Mouse (Mus musculus) layer of hippocampus, postnatal 10 days (tissue): Measurements from ENCODE around the gene Asb18. TPM values are rescaled to one million over a fixed set of nuclear protein-coding genes. Genes with fewer than 3 reads are reported as not detected.

Experiments used
- DNase-seq, 2 experiments: peaks; one replicate each; pipeline ENCODE4 v3.0.0; 2021; ENCODE audit warnings: low spot score in 2 of 2
- long read RNA-seq: library from polyadenylated mRNA; stranded (forward); transcript quantifications from one replicate; pipeline ENCODE4 v2.0.0, GENCODE M21; 2023
- total RNA-seq, 2 experiments: library from RNA; stranded (reverse); gene quantifications; 2 replicates each; pipeline ENCODE4 v1.2.3; 2021

Asb18 gene
- 1 to 10 TPM; 2.3 to 2.4 TPM for total RNA-seq
- long read RNA-seq = 0 reads

DNA sequence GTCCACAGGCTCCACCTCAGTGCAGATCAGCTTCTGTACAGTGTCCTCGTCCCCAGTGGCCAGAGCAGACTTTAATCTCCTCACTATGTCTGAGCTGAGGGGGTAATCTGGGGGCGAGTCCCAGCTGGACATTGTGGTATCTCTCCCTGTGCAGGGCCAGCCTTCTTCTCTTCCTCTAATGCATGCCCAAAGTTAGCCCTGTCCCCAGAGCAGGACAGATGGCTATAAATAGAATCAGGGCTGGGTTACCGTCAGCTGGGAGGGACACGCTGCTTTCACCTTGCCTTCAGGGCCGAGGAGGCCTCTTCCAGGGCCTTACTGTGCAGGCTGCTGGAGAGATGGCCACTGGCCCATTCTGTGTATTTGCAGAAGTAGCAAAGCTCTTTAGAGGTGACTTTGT, at the start of gene Asb18:
Gene Asb18, minus strand, starts transcription at position 221 of the 400 bp plus-strand sequence.
- no peak for DNase-seq

DNA sequence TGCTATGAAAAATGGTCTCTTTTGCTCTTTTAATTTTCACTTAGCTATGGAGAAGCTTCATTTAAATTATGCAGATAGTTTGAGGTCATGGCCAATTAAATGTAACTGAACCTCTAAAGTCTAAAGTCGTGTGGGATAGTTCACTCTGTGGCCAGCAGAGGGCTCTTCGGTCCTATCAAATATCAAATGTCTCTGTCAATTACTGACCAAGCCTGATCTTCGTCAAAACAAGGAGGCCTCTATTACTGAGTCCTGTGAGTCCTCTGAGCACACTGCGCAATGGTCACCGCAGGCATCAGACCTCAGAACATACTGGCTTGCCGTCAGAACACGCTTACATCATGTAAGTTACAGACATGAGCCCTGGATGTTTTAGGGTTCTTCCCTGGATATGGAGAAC, 46.1 kb upstream of the Asb18 start:
- DNase-seq = peak; percentile 72 to 74

DNA sequence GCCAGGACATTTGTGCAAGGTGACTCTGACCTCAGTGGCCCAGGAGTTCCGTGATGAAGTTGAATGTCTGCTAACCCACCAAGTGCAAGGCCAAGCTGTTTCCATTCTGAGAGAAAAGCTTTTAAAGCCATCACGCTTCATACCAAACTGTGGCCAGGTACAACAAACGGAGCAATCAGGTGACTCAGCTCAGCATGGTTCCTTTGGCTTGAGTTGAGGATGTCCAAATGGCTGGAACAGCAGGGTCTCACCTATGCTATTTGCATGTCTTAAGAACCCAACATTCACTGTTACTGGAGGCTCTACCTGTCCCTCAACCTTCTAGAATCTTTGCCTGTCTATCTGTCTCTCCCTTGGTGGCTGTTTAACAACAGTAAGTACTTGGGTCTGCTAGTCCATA, 45.6 kb upstream of the Asb18 start:
- no peak for DNase-seq

DNA sequence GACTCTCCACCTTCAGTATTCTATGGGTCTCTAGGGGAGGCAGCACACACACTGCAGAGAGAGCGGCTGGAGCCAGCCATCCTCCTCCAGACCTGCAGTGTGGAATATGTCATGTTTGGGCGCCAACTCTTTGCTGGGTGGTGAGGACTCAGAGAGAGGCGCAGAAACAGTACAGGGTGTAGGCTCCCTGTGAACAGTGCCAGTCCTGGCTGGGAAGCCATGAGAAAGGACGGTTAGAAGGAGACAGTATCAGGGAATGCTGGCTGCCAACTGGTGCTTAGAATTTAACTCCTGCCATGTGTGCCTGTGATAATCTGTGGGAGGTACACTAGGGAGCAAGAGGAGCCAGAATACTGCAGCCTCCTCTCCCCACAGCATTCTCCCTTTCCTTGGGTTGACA, 40.5 kb upstream of the Asb18 start:
- peak; percentile 18 to 26 for DNase-seq

DNA sequence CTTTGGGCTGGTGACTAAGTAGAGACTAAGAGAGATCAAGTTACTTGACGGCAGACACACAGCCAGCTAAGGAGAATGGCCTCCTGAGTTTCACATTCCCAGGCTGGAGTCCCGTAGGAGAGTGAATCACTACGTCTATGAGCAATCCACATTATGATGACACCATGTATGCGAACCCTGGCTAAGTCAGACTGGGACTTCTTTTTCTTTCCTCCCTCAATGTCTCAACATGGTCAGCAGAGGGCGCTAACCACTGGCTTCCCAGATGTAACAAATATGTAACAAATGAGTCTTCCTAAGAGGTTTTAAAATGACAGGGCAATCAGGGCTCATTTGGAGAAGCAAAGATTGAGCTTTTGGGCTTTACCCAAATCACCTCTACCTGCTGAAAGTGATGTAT, 36.9 kb upstream of the Asb18 start:
- peak; percentile 54 to 65 for DNase-seq

DNA sequence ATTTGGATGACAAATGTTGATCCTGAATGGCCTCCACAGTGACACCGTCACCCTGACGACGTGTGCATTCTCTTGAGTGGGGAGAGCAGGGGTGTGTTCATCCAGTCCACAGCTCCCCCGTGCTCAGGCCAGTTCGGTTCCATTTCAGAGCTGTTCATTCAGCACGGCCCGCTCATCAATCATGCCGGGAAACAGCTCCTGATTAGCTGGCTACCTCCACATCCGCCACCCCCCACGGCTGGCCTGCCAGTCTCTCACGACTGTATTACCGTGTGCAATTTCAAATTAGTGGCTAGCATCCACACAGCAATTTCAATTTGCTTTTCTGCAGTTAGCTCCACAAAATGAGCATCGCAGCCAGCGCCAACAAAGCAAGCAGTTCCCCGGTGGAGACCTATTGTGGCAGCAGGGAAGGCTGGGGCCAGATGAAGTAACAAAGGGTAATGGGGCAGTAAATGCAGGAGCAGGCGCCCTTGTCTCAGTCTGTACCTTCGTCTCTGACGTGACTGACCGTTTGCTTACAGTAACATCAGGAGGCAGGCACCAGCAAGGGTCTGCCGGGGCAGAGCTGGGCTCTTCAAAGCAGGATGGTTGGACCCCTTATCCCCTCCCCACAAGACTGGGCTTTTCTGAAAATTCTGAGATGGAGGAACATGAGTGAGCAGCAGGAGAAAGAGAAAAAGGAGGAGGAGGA, 35.7 kb upstream of the Asb18 start:
- DNase-seq = peak; percentile 15 to 38

DNA sequence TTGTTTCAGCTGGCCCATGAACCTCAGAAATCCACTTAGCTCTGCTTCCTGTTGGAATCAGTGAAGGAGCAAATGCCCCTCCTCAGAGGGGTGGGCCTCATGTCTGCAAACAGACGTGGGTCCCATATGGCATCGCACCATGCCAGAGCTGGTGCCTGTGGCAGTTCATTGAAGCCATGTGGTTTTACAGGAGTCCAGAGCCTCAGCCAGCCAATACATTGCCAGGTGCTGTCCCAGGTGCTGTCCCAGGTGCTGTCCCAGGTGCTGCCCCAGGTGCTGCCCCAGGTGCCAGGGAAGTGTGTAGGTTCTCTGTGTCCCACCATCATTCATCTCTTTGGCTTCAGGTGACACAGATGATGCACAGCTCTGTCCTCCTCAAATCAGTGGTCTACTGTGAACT, 13.8 kb upstream of the Asb18 start:
- DNase-seq = peak; percentile 32 to 35

DNA sequence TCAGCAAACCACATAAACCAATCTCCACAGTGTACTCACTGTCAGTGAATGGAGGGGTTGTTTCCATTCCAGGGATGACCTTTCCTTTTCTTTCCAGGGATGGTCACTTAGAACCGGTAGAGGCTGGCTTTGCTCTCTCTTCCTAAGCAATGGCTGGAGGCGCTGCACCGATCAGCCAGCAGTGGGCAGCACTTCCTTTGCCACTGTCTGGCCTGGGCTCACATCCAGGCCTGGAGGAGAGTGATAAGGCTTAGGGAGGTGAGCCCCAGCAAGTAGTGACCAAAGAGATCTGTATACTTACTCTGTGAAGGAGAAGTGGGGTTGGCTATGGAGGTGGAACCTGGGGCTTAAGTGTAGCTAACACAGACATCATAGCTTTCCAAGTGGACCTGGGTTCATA, 12.5 kb upstream of the Asb18 start:
- DNase-seq = peak in 1 of 2 experiments; percentile 29

DNA sequence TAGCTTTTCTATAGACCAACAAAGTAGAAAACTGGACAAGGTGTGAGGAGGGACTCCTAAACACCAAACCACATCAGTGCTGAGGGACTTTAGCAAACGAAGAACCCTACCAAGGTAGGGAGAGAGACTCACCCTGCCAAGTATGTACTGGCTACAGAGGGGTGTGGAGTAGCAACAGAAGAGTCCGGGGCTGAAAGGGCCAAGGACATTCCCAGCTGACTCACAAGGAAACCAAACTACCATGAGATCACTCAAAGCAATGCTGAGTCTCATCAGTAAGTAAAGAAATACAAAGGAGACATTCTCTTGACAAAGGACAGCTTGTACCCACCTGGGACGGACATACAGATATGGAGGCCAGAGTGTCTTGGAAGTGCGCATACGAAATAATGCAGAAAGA, 5.9 kb upstream of the Asb18 start:
- DNase-seq = no peak

DNA sequence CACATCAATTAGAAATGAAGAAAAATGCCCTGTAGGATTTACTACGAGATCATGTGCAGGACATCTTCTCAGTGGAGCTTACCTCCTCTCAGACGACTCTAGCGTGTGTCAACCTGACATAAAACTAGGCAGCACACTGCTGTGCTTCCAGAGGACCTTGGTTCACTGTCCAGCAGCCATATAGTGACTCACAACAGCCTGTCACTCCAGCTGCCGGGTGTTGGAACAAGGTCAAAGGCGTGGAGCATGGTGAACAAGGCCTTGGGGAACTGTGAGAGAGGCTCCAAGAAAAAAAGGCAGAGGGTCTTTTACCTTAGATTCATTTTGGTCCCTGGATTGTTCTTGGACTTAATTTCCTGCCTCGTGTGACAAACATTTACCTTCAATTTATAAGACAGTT, 3.6 kb upstream of the Asb18 start:
- DNase-seq = no peak

DNA sequence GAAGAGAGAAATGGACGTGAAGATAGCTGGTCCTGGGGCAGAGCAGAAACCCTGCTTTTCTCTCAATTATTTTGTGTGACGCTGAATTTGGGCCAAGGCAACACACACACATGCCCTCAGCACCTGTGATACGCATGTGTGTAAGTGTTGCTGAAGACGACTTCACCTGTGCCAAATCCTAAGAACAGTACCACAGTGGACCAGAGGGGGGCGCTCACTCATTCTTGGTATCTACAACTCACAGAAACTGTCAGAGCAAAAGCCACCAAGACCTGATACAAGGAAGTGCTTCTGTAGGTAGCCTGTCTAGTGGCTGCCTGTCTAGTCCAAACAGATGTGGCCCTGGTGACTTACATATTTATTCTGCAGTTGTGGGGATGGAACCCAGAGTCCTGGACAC, 1.2 kb downstream of the Asb18 start:
- DNase-seq = no peak

DNA sequence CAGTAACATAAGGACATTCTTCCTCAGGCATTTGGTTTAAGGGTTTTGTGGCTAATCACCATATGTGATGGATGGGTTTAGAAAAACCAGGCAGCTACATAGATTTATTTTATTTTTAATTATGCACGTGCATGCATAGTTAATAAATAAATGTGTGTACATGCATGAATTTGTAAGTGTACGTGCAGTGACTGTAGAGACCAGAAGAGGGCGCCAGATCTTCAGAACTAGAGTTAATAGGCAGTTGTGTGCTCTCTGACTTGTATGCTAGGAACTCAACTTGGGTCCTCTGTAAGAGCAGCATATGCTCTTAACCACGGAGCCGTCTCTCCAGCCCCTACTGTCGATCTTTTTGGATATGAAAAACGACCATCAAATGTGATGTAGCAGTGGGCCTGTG, 1.6 kb downstream of the Asb18 start:
- no peak for DNase-seq

DNA sequence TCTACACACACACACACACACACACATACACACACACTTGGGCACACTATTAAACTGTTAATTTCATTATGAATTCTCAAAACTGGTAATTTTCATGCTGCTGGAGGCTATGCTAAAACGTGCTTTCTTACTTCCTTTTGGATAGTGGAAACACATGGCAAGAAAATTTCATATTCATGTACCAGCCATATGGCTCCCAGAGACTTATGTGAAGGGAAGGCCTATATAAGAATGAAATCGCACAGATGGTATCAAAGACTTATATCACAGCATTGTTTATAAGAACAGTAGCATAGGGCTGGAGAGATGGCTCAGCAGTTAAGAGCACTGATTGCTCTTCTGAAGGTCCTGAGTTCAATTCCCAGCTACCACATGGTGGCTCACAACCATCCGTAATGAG, 2.3 kb downstream of the Asb18 start:
- DNase-seq = no peak

DNA sequence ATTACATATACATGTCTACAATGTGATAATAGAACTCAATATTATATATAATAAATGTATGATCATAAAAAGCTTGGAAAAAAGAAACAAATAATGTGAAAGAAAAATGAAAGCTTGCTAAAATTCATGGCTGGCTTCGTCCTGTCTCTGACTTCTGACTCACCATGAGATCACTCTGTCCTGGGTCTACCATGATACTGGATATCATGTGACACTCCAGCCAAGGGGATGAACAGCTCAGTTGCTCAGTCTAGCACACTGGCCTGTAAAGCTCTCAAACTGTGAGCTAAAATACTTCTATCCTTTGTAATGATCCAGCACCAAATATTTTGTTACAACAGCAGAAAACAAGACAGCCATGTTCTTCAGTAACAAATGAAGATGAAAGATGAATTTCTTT, 4.4 kb downstream of the Asb18 start:
- no peak for DNase-seq

DNA sequence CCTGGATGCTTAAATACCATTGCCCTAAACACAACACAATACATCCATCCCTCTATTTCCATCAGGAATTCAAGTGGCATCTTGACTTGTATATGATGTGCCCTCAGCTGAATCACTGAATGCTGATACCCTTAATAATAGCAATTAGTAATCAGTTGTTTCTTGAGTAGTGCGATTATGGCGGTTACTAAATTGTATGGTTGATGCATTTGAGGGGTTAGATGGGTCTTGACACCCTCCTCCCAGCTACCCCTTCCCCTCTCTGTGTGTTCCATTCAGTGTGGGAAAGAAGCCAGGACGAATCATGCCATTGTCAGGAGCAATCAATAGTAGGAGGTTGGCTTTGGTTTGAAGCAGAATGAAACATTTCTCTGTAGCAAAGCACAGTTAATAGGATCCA, 5.3 kb downstream of the Asb18 start:
- no peak for DNase-seq

DNA sequence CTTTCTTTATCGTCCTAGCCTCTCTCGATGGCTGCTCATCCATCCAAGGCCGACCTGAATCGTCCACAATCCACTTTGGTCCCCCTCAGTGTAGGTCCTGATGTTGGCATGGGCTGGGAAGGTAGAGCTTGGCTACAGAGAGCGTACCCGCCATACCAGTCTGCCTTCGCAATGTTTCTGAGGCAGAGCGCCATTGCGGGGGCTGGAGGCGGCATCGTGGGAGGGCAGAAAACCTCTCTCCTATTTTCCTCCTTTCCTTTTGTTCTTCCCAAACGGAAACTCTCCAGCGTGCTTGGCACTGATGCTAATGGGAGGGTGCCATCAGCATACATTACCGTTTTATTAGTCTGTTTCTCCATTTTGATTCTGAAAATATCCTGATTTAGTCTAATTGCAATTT, 7.8 kb downstream of the Asb18 start:
- peak; percentile 53 to 59 for DNase-seq

DNA sequence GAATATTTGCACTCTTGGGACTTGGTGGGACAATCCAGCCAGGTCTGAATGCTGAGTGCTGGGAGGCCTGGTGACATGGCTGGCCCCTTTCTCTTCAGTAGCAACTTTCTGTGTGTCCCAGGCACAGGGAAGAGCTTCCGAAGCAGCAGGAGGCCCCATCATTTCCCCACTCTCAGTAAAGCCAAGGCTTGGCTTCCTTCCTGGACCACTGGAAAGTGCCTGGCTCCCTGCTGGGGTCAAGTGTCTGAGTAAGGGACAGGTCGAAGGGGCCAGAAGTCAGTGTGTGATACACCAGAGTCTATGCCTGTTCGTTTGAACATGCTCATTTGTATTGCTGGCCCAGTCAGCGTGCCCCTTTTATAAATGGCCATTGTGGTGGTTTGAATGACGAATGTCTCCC, 13.5 kb downstream of the Asb18 start:
- no peak for DNase-seq

DNA sequence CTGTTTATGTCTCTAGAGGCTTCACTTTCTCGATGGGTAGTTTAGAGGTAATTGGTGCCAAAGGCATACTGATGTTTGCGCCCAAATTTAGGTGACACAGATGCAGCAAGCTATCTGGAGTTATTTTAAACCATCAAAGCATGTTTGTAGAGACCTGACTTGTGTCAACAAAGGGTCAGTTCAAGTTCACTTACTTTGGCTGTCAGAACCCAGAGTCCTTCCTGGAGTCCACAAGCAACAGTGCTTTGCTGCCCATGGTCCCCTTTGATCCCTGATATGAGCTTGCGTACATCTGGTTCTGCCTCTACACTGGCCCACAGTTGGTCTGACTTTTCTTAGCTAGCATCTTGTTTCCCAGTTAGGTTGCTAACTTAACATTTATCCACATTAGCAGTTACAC, 14.6 kb downstream of the Asb18 start:
- DNase-seq = no peak

DNA sequence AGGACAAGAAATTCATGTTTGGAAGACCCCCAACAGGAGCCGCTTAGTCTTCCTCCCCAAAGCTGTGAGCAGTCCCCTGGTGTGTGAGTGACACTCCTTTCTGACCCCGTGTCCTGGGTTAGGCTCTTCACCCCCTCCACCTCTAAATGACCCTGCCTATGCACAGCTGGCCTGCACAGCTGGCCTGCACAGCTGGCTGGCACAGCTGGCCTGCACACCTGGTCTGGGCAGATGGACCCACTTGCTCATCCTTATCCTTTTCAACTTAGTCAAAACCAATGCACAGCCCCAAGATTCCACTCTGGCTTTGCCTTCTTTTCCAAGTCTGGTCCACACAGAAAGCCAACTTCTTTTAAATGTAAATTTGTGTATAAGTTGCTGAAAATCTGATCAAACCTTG, 15.8 kb downstream of the Asb18 start:
- no peak for DNase-seq

DNA sequence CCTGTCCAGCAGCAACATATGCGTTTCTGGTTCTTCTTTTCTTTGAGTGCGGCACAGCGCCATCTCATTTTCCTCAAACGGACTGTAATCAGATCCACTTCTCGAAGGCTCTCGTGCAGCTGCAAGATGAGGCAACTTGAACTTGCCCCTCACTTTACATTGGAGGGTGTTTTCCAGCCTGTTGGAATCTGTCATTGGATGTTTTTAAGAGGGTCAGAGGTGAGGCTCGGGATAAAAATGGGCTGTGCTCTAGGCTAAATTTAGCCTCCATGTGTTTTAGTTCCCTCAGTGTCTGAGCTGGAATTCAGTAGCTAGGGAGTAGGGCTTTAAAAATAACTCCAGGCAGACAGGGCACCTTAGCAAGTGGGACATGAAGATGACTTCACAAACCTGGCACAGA, 16.4 kb downstream of the Asb18 start:
- no peak for DNase-seq

DNA sequence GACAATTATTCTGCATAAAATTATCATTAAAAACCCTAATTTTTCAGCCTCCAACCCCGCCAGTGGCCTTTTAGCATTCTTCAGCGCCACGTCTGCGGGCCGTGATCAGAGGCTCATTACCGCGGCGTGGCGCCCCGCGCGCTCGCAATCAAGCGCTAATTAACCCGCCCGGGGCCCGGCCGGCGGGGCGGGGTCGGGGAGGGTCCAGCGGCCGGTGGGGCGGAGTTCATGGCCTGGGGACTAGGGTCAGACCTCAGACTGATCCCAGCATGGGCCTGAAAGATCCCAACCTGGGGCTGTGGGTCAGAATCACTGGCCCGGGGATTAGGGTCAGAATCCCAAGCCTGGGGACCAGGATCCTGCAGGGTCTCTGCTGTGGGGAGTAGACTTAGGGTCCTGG, 22.2 kb downstream of the Asb18 start:
- no peak for DNase-seq

DNA sequence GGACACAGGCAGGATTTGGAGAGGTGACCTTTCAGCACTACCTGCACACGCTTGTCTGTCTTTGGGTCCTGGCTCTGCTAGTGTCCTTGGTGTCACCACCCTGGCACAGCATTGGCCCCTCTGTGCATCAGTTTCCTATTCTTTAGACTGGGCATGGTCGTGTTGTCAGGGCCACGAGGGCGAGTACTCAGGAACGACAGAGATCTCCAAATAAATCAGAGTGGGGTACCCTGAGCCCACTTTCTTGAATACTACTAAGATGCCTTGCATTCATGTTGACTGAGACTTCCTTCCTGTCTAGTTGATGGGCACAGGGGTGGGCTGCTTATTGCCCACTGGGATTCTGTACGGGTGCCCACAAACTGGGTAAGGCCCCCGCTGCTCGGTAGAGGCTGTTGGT, 37.2 kb downstream of the Asb18 start:
- DNase-seq = no peak

DNA sequence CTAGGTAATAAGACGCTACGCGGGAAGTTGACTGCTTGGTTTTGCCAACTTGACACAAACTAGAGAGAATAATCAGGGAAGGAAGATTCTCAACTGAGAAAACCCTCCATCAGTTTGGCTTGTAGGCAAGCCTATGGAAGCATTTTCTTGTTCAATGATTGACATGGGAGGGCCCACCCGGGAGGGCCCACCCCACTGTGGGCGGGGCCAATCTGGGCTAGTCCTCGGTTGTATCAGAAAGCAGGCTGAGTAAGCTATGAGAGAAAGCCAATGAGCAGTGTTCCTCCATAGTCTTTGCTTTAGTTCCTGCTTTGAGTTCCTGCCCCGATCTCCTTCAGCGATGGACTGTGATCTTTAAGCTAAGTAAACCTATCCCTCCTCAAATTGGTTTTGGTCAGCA, 38.1 kb downstream of the Asb18 start:
- no peak for DNase-seq

DNA sequence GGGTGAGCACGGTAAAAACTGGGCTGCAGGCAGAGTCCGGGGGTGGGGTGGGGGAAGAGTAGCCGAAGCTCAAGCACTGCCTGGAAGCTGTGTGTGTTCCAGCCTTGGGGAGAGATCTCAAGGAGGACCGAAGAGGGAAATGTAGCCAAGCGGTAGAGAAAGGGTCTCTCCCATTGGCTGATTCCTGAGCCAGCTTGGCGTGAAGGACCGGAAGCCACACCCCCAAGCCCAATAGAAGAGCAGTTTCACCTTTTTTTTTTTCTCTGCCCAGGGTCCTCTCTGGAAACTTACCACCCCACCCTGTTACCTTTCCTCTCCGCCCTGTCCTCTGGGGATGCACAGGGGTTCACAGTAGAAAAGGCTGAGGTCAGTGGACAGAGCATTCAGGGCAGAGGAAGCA, 39.9 kb downstream of the Asb18 start:
- no peak for DNase-seq
